Mouse (Mus musculus): ENCODE data around the gene Fxyd4. TPM values are rescaled to one million over a fixed set of nuclear protein-coding genes. Genes with fewer than 3 reads are reported as not detected.

The Fxyd4 gene
- polyA plus RNA-seq, 1 experiment from 2014 or later, result 2.3 TPM

GRCm38 (mm10) chr6:117892386-117892785 is 45.1 kb downstream of the Fxyd4 start:
- no peak for DNase-seq (ENCODE audit: low spot score)

- DNase-seq (ENCODE audit: low spot score), result no peak
Observed at GRCm38 (mm10) chr6:117891369-117892160, 45.9 kb downstream of the Fxyd4 start.

GRCm38 (mm10) chr6:117890257-117890656 is 47.2 kb downstream of the Fxyd4 start:
- peak; percentile 32 for DNase-seq (ENCODE audit: low spot score)

- DNase-seq (ENCODE audit: low spot score), result no peak
Observed at GRCm38 (mm10) chr6:117888642-117889096, 48.8 kb downstream of the Fxyd4 start.

- DNase-seq (ENCODE audit: low spot score), result no peak
Observed at GRCm38 (mm10) chr6:117888032-117888431, 49.5 kb downstream of the Fxyd4 start.

- no peak for DNase-seq (ENCODE audit: low spot score)
Observed at GRCm38 (mm10) chr6:117885943-117886342, 51.5 kb downstream of the Fxyd4 start.

Small RNA genes within 50 kb of the gene (microRNA-seq; reads per million reads assigned to microRNA genes)
- not detected for gene Gm25535 (ENCODE audit: borderline number of aligned reads)

Other genes starting within 250 kb of the Fxyd4 start
- gene Zfp637, start 96.5 kb downstream of the Fxyd4 start, polyA plus RNA-seq (2015; fragmentation: Nextera tagmentation; extraction: Ambion mirVana), result 74.3 and 80.9 TPM in 2 replicates
- 6.3 and 7.0 TPM in 2 replicates for gene Zfp239, start 75.6 kb downstream of the Fxyd4 start, polyA plus RNA-seq (2015; fragmentation: Nextera tagmentation; extraction: Ambion mirVana)
- 1,040 and 1,096 TPM in 2 replicates for gene Hnrnpf, start 37.4 kb downstream of the Fxyd4 start, polyA plus RNA-seq (2015; fragmentation: Nextera tagmentation; extraction: Ambion mirVana)
- 0.18 and 0.39 TPM in 2 replicates for gene Rasgef1a, start 73.7 kb upstream of the Fxyd4 start, polyA plus RNA-seq (2015; fragmentation: Nextera tagmentation; extraction: Ambion mirVana)
- gene Csgalnact2, start 201.4 kb upstream of the Fxyd4 start, polyA plus RNA-seq (2015; fragmentation: Nextera tagmentation; extraction: Ambion mirVana), result 13.4 and 14.9 TPM in 2 replicates